Mouse (Mus musculus): Measurements from ENCODE around the gene Pmis2. TPM values are rescaled to one million over a fixed set of nuclear protein-coding genes. Genes with fewer than 3 reads are reported as not detected.

Pmis2 gene
- not detected in 2 replicates for polyA plus RNA-seq (2015; fragmentation: Nextera tagmentation; extraction: Ambion mirVana)

DNA sequence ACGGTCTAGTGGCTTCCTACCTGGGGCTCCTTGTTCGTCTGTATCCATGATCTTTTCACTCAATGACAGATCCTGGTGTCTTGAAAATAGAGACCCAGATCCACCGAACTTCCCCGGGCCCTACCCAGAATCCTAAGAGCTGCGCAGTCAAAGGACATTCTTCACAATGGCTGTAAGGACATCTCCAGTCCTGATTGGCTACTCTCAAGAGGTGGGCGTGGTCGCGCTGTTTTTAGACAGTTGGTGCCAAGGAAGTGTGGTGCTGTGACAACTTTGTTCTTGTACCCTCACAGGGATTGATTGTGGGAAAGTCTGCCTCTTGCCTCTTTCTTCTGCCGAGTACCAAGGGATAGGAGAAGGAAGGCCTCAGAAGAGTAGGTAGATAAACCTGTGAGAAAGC lies at the start of gene Pmis2:
Gene Pmis2, minus strand, starts transcription at position 126 of the 400 bp plus-strand sequence.

DNA sequence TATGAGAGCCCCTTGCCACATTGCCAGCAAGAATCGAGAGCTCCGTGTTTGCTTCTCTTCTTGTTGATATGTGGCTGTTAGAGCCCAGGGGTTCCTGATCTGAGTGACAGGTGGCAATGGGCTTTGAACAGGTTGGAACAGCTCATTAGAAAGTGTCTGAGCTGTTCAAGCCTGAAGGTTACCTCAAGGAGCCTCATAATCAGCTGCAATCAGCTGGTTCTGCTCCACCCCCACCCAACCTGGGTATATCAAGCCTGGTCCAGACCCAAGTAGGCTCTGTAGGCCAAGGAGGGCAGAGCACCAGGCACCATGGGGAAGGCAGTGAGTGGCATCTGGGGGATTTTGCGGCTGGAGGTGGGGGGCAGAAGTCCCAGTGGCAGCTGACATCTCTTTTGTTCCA lies 40.5 kb upstream of the Pmis2 start, which contains the start of gene Atp4a:
Gene Atp4a, plus strand, starts transcription at position 268 of the 400 bp plus-strand sequence.

DNA sequence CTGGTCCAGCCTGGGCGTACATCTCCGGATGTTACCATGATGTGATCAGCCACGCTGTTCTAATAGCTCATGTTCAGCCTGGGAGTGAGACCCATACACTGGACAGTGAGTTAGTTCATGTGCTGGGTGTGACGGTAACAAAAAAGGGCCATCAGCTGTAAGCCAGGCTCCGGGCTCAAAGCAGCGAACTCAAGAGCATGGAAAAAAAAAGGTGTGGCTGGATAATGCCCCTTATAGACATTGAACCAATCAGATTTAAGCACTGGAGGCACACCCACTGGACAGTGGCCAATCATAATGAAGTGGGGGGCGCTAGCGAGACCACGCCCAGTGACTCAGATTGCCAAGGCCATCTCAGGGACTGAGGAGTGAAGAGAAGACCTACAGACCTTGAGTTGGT lies 27.2 kb upstream of the Pmis2 start, which contains the start of gene 2200002J24Rik:
Gene 2200002J24Rik, plus strand, starts transcription at position 338 of the 400 bp plus-strand sequence.

DNA sequence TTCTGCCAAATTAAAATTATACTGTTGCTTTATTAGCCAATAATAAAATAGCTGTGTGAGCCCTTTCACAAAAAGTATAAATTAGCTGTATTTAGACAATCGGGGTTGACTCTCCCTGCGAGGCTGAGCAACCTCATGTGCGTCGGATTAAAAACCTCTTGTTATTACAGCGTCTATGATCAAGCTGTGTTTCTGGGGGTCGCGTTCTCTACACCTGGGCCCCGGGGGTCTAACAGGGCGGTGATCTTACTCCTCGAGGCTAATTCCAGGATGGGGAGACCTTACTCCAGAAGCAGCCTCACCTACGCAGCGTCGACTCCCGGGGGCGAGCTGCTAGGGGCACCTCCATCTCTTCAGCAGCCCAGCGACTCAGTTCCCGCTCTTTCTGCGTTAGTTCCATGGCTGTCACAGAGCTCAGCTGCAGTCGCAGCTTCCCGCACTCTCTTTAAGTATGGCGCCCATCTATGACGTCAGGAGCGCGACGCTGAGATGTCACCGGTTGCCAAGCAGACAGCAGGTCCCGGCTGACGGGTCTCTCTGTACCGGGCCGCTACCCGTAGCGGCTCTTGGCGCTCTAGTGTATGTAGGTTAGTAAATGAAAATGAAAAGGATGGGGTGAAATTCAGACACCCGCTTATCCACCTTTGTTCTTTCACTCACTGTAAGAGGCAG lies 6.7 kb downstream of the Pmis2 start, which contains the start of gene Haus5:
Gene Haus5, minus strand, starts transcription at position 466 of the 672 bp plus-strand sequence.

DNA sequence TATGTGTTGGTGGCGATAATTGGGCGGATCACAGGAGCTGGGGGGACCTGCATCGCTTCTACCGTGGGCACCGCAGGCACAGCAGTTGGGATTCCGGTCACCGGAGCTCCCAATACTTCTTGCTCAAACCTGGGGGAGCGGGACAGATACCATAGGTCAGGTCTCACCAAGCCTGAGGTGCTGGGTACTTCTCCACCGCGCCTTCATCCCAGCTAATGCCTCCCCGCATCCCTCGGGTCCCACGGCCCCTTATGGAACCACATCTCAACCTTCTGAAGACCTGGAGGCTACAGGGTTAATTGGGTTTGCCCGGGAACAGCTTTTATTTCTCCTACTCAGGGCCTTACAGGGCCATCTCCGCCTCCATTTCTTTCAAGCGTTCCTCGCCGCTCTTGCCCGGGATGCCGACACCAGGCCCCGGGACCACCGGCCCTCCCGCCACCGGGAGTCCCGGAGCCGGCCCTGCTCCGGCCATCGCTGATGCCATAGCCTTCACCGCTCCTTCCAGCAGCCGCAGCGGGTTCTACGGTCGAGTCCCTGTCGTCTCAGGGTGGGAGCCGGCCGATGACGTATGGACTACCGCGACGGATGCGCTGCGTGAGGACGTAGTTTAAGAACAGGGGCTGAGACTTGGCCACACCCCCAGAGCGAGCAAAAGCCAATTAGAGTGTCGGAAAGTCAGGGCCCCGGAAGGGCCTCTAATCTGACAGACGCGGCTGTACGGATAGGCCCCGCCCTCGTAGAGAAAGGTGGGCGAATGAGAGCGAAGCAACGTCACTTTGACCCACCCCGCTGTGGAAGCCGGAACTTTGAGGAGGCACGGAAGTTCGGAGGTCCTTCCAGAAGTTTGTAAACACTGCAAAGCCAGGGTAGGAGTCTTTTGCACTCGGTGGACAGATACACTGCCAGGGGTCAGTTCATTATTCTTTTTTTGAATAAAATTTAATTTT lies 21.5 kb downstream of the Pmis2 start, which contains the start of gene Rbm42:
Gene Rbm42, minus strand, starts transcription at position 727 of the 950 bp plus-strand sequence.

DNA sequence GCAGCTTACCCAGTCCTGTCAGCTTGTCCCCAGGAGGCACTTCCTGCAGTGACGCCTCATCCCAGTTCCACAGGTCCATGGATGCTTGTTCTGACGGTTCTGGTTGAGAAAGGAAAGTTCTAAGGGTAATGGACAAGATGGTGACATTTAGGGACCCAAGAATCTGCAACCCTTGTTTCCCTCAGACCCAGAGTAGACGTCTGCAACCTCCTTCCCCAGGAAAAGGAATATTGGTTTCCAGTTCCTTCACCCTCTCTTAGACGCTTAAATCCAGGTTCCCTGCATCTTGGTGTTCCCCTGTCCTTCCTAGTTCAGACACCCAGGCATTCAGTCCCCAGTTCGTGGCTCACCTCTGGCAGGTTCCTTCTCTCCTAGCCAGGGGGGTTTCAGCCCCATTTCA lies 35.7 kb downstream of the Pmis2 start, which contains the start of gene Etv2:
Gene Etv2, minus strand, starts transcription at position 101 of the 400 bp plus-strand sequence.

DNA sequence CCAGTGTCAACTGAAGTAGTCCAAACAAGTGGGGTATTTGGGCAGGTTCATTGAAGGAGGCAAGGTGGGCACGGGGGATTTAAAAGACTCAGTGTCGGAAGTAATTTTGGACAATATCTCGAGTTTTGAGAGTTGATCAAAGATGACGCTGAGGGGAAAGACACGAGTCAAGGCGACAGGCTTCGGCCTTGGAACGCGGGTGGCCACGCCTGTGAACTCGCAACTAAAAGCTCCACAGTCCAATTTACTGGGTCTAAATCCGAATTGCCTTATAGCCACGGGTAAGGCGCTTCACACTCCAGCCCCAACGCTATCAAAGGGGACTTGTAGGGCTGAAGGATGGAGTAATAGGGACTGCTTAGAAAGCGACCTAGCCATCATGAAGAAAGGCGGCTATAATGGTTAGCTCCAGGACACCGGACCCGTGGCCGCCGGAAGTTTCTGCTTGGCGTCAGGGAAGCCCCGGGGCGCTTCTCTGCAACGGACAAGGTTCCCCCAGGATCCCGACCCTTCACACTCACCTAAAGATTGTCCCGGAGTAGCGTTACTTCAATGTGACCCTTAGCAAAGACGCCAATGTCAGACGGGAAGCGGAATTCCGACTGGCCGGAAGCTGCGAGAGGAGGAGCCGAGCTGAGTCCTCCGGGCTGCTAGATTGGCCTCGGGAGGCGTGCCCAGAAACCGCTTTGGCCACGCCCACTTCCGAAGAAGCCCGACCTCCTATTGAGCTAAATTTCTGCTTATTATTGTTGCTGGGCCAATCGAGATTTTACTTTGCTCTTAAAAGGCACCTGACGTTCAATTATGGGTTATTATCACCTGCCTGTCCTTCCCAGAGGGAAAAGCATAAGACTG lies 45.6 kb downstream of the Pmis2 start, which contains the start of gene Cox6b1:
Gene Cox6b1, minus strand, starts transcription at position 622 of the 855 bp plus-strand sequence.

Other genes starting within 250 kb of the Pmis2 start
- 4.5 and 5.9 TPM in 2 replicates for gene Nfkbid, start 249.9 kb downstream of the Pmis2 start, polyA plus RNA-seq (2015; fragmentation: Nextera tagmentation; extraction: Ambion mirVana)
- 2.0 and 2.3 TPM in 2 replicates for gene Aplp1, start 226.1 kb downstream of the Pmis2 start, polyA plus RNA-seq (2015; fragmentation: Nextera tagmentation; extraction: Ambion mirVana)
- 0.04 and 0.23 TPM in 2 replicates for gene Kirrel2, start 213.9 kb downstream of the Pmis2 start, polyA plus RNA-seq (2015; fragmentation: Nextera tagmentation; extraction: Ambion mirVana)
- gene Nphs1, start 213.3 kb downstream of the Pmis2 start, polyA plus RNA-seq (2015; fragmentation: Nextera tagmentation; extraction: Ambion mirVana): 0.21 and 0.32 TPM in 2 replicates
- 0.10 TPM in 1 of 2 replicates, not detected in the other for gene Prodh2, start 178.0 kb downstream of the Pmis2 start, polyA plus RNA-seq (2015; fragmentation: Nextera tagmentation; extraction: Ambion mirVana)
- 3.5 TPM in 2 replicates for gene Arhgap33, start 136.5 kb downstream of the Pmis2 start, polyA plus RNA-seq (2015; fragmentation: Nextera tagmentation; extraction: Ambion mirVana)
- gene Hspb6, start 119.4 kb downstream of the Pmis2 start, polyA plus RNA-seq (2015; fragmentation: Nextera tagmentation; extraction: Ambion mirVana): 14.6 and 14.7 TPM in 2 replicates
- gene Proser3, start 119.3 kb downstream of the Pmis2 start, polyA plus RNA-seq (2015; fragmentation: Nextera tagmentation; extraction: Ambion mirVana): 2.5 and 3.4 TPM in 2 replicates
- gene Lin37, start 111.8 kb downstream of the Pmis2 start, polyA plus RNA-seq (2015; fragmentation: Nextera tagmentation; extraction: Ambion mirVana): 38.8 and 42.2 TPM in 2 replicates
- 61.2 and 70.3 TPM in 2 replicates for gene U2af1l4, start 108.3 kb downstream of the Pmis2 start, polyA plus RNA-seq (2015; fragmentation: Nextera tagmentation; extraction: Ambion mirVana)
- gene Gm49396, start 108.3 kb downstream of the Pmis2 start, polyA plus RNA-seq (2015; fragmentation: Nextera tagmentation; extraction: Ambion mirVana): 4.4 and 4.9 TPM in 2 replicates
- gene Psenen, start 108.0 kb downstream of the Pmis2 start, polyA plus RNA-seq (2015; fragmentation: Nextera tagmentation; extraction: Ambion mirVana): 105 and 115 TPM in 2 replicates
- 2.4 and 2.9 TPM in 2 replicates for gene Igflr1, start 106.2 kb downstream of the Pmis2 start, polyA plus RNA-seq (2015; fragmentation: Nextera tagmentation; extraction: Ambion mirVana)
- 6.0 and 8.5 TPM in 2 replicates for gene Kmt2b, start 82.9 kb downstream of the Pmis2 start, polyA plus RNA-seq (2015; fragmentation: Nextera tagmentation; extraction: Ambion mirVana)
- gene Zbtb32, start 72.7 kb downstream of the Pmis2 start, polyA plus RNA-seq (2015; fragmentation: Nextera tagmentation; extraction: Ambion mirVana): 0.21 and 0.22 TPM in 2 replicates
- 0.15 and 0.19 TPM in 2 replicates for gene Upk1a, start 58.8 kb downstream of the Pmis2 start, polyA plus RNA-seq (2015; fragmentation: Nextera tagmentation; extraction: Ambion mirVana)
- 695 and 741 TPM in 2 replicates for gene Cox6b1, start 45.5 kb downstream of the Pmis2 start, polyA plus RNA-seq (2015; fragmentation: Nextera tagmentation; extraction: Ambion mirVana)
- not detected in 2 replicates for gene Etv2, start 35.8 kb downstream of the Pmis2 start, polyA plus RNA-seq (2015; fragmentation: Nextera tagmentation; extraction: Ambion mirVana)
- 69.8 and 70.7 TPM in 2 replicates for gene Rbm42, start 21.3 kb downstream of the Pmis2 start, polyA plus RNA-seq (2015; fragmentation: Nextera tagmentation; extraction: Ambion mirVana)
- 41.0 and 45.0 TPM in 2 replicates for gene Haus5, start 6.6 kb downstream of the Pmis2 start, polyA plus RNA-seq (2015; fragmentation: Nextera tagmentation; extraction: Ambion mirVana)
- 0.49 and 1.6 TPM in 2 replicates for gene 2200002J24Rik, start 27.3 kb upstream of the Pmis2 start, polyA plus RNA-seq (2015; fragmentation: Nextera tagmentation; extraction: Ambion mirVana)
- 1.3 and 1.6 TPM in 2 replicates for gene Atp4a, start 40.6 kb upstream of the Pmis2 start, polyA plus RNA-seq (2015; fragmentation: Nextera tagmentation; extraction: Ambion mirVana)
- gene Tmem147, start 57.9 kb upstream of the Pmis2 start, polyA plus RNA-seq (2015; fragmentation: Nextera tagmentation; extraction: Ambion mirVana): 128 and 142 TPM in 2 replicates
- 0.25 and 0.27 TPM in 2 replicates for gene Gapdhs, start 72.1 kb upstream of the Pmis2 start, polyA plus RNA-seq (2015; fragmentation: Nextera tagmentation; extraction: Ambion mirVana)
- 2.2 and 4.9 TPM in 2 replicates for gene Sbsn, start 79.9 kb upstream of the Pmis2 start, polyA plus RNA-seq (2015; fragmentation: Nextera tagmentation; extraction: Ambion mirVana)
- 25.5 and 26.9 TPM in 2 replicates for gene Dmkn, start 92.2 kb upstream of the Pmis2 start, polyA plus RNA-seq (2015; fragmentation: Nextera tagmentation; extraction: Ambion mirVana)
- 1.9 and 2.6 TPM in 2 replicates for gene Krtdap, start 116.3 kb upstream of the Pmis2 start, polyA plus RNA-seq (2015; fragmentation: Nextera tagmentation; extraction: Ambion mirVana)
- gene Ffar2, start 152.2 kb upstream of the Pmis2 start, polyA plus RNA-seq (2015; fragmentation: Nextera tagmentation; extraction: Ambion mirVana): 1.7 and 2.7 TPM in 2 replicates
- not detected in 2 replicates for gene Ffar3, start 184.6 kb upstream of the Pmis2 start, polyA plus RNA-seq (2015; fragmentation: Nextera tagmentation; extraction: Ambion mirVana)
- 0.18 and 0.27 TPM in 2 replicates for gene Ffar1, start 190.0 kb upstream of the Pmis2 start, polyA plus RNA-seq (2015; fragmentation: Nextera tagmentation; extraction: Ambion mirVana)
- 3.1 and 3.2 TPM in 2 replicates for gene Cd22, start 208.7 kb upstream of the Pmis2 start, polyA plus RNA-seq (2015; fragmentation: Nextera tagmentation; extraction: Ambion mirVana)
- 0.58 and 0.81 TPM in 2 replicates for gene Mag, start 243.3 kb upstream of the Pmis2 start, polyA plus RNA-seq (2015; fragmentation: Nextera tagmentation; extraction: Ambion mirVana)

All from spleen, postnatal 0 days (tissue).